Mouse (Mus musculus) CD4-positive, CD25-positive, alpha-beta regulatory T cell, adult 2 months (primary cell): ENCODE measurements around the gene Gpha2.

ENCODE experiments used
- DNase-seq: peaks from one replicate; pipeline ENCODE4 v3.0.0-alpha.2; 2012; ENCODE audit warnings: low read depth, low spot score

The Gpha2 gene

GRCm38 (mm10) chr19:6226135-6226534 lies at the start of gene Gpha2:
Gene Gpha2, plus strand, starts transcription at chr19:6226380.
- no peak for DNase-seq

- DNase-seq: no peak
Measured at GRCm38 (mm10) chr19:6178775-6179174, 47.4 kb upstream of the Gpha2 start.

GRCm38 (mm10) chr19:6181629-6182028 lies 44.6 kb upstream of the Gpha2 start:
- DNase-seq: no peak

GRCm38 (mm10) chr19:6182534-6182933 lies 43.6 kb upstream of the Gpha2 start:
- no peak for DNase-seq

- no peak for DNase-seq
Measured at GRCm38 (mm10) chr19:6184131-6184530, 42.0 kb upstream of the Gpha2 start, which contains the start of gene Majin. Gene Majin, plus strand, starts transcription at chr19:6184388.

DNA sequence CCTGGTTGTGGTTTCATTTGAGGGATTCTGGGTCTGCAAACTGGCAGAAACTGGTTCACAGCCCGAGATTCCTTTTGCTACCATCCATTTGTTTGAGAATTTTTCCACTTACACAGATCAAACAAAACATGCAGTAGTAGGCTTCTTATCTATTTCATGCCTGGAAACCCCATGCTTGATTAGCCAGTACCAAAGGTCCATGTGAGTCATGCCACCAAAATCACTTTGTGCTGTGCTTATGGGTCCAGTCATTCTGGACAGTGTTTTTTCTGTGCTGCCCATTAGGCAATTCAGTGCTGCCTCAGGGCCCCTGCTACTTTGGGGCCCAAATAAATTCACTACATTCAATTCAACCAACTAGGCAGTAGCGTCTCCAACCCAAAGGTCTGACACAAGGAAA lies 21.9 kb upstream of the Gpha2 start:
- DNase-seq: no peak

- no peak for DNase-seq
Measured at GRCm38 (mm10) chr19:6206716-6207115, 19.5 kb upstream of the Gpha2 start.

DNA sequence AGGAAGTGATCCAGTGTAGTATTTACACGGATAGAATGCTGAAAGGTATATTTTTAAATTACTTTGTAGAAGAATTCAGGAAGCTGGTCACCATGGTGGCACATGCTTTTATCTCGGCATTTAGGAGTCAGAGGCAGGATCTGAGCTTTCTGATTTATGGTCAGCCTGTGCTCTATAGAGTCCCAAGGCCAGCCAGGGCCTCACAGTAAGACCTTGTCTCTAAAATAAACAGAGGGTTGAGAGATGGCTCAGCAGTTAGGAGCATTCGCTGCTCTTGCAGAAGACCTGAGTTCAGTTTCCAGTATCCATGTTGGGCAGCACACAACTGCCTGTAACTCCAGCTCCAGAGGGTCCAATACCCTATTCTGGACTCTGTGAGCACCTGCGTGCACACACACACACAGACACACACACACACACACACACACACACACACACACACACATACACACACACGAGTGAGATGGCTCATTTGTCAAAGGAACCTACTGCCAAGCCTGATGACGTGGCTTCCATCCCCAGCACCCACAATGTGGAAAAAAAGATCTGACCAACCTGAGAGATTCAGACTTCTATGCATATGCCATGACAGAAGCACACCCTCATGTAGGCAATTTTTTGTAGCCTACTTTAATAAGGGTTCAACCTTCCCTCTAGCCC lies 10.0 kb upstream of the Gpha2 start:
- DNase-seq: no peak

DNA sequence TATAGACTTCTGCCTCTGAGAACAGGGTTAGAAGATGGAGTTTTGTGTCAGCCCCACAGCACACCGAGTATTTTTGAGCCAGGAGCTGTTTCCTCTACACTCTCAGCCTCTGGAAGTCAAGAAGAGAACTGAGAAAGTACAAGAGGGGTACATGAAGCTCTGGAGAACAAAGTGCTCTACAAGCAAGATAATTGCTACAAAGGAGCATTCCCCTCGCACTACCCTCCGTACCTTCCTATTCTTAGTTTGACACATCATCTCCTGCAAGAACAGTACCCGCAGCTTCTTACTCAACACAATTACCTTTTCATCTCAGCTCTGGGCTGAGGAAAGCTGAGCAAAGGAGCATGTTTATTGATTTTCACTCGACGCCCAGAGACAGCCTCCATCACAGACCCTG lies 7.6 kb upstream of the Gpha2 start:
- DNase-seq: no peak

GRCm38 (mm10) chr19:6226763-6227162 lies 583 bp downstream of the Gpha2 start:
- no peak for DNase-seq

- DNase-seq: no peak
Measured at GRCm38 (mm10) chr19:6227864-6228263, 1.7 kb downstream of the Gpha2 start.

- DNase-seq: no peak
Measured at GRCm38 (mm10) chr19:6230411-6230810, 4.2 kb downstream of the Gpha2 start.

DNA sequence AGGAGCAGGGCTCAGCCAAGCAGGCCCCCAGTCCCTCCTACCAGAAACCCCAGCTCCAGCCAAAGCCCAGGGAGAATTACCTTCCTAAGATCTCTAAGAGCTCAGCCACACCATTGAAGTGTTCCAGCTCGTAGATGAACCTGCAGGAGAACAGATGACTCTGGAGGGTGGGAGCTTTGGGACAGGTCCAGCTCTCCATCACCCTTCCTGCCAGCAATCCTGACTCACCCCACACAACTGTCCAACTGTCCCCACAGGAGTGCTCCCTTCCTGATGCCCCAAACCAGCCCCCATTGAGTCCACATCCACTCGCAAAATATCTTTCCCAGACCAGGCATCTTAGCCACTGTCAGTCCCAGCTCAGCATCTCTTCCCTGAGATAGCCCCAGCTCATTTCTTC lies 4.9 kb downstream of the Gpha2 start:
- DNase-seq: no peak

DNA sequence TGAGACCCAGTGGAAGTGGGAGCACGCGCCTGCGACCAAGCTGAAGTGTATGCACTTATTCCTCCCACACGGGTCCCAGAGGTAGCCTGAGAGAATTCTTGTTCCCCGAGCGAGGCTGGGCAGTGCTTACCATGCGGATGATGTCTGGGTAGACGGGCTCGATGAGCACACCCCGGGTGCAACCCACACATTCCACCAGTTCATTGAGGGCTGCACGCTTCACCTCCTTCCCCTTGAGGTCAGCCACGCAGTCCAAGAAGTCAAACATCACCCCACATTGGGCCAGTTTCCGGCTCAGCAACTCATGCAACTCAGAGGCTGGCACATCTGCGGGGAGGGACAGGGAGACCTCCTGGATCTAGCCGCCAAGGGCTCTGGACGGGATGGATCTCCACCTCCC lies 7.5 kb downstream of the Gpha2 start:
- DNase-seq: no peak

DNA sequence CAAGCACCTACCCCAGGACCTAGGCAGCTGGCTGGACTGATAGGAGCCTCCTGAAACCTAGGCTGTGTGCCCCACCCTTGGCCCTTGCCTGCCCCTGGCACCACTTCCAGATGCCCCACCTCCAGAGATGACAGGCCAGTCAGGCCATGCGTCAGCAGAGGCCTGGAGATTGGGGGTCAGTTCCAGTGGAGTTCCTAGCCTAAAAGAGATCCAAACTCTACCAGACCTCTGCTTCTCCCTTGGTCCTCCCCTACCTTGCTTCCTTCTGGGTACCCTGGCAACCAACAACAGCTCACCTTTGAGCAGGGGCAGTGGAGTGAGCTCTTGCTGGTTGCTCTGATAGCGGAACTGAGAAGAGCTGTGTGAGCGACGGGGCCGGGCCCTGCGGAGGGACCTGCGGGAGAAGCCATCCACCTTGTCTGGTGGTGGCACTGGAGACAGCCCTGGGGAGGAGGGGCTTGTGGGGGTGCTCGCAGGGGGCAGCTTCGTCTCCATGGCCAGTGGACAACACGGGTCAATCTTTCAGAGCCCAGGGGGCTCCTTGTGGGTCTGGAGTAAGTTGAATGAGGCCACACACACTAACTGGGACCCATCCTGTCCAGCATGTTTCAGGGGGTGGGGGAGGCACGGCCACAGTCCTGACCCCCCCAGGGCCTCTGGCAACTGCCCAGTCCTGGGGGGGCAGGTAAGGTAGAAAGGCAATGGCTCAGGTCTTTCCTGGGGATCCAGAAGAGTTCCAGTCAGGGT lies 8.3 kb downstream of the Gpha2 start:
- no peak for DNase-seq

DNA sequence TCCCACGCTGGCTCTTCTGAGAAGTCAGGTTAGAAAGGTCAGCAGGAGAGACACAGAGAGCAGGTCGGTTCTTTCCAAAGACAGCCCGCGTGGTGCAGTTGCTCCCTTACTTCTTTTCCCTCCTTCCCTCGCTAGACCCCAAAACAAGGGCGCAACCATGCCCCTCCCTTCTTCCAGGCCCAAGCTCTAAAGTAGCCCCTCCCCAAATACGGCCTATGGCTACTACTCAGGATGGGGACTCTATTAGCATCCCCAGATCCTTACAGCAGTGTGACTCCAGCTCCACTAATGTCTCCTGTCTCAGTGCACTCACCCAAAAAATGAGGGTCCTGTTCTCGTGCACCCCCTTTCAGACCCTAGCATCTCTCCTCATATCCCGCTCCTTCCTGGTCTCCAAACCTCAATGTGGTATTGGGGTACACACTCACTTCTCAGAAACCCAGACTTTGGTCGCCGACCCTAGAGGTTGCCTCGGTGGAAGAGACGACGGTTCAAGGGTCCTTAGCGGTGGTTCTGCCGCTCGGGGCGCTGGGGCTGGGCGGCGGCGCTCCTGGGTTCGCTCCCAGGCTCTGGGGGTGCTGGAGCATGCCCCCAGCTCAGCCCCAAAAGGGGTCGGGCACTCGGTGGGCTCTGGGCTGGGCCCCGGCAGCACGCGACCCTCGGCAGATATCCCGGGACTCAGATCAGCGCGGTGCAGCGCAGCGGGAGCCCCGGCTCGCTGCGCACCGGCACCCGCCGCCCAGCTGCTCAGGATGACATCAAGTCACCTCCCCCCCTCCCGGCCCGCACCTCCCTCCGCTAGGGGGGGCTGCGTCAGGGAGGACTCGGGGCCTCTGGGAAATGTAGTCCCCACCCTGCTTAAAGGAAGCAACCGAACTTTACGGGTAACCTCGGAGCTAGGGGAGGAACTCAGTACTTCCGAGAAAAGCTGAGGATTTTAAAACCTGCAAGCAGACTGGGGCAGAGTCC lies 9.2 kb downstream of the Gpha2 start, which contains the start of gene Ppp2r5b:
Gene Ppp2r5b, minus strand, starts transcription at position 789 of the 969 bp plus-strand sequence.
- peak; percentile 95 for DNase-seq

DNA sequence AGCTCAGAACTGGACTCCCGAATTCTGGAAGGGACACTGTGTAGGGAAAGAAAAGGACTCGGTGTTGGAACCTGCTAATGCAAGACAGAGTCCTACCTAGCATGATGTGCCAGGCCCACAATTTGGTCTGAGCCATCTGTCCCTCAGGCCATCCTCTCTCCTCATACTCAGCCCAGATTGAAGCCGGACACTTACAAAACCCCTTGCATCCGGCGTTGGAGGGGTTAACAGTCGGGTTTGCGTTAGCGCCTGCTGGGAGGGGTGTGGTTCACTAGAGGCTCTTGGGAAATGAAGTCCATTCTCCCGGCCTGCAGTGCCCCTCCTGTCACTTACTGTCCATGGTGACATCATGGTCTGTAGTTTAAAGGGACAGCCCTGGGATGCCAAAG lies 9.9 kb downstream of the Gpha2 start:
- peak; percentile 87 for DNase-seq

DNA sequence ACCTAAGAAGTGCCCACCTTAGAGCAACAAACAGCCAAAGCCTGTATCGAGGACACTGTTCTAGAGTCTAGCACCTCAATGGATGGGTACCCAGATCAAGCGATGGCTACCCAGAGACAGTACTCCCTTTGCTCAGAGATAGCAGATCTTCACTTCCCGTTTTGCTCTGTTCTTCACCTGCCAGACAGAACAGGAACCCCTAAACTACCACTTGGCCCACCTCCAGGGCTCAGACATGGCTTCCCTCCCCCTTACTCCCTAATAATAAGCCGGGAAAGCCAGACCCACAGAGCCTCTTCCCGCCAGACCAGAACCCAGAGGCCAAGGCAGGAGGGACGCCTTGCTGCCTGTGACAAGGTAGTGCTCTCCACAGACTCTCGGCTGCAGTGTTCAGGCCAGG lies 10.7 kb downstream of the Gpha2 start:
- DNase-seq: no peak

- DNase-seq: no peak
Measured at GRCm38 (mm10) chr19:6238740-6239139, 12.6 kb downstream of the Gpha2 start.

DNA sequence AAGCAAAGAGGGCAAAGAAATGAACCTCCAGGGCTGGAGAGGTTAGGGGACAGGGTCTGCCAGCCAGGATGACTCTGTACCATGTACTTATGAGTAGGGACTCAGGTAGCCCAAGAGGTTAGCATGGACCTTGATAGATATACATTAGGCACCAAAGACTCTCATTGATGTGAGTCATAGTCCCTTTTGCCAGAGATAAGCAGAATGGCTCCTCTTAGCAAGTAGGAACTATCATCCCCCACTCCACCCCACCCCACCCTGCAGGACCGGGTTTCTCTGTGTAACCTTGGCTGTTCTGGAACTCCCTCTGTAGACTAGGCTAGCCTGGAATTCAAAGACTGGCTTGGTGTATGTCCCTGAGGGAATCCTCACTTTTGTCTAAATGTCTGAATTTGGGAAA lies 14.0 kb downstream of the Gpha2 start:
- no peak for DNase-seq

- DNase-seq: no peak
Measured at GRCm38 (mm10) chr19:6240725-6241124, 14.5 kb downstream of the Gpha2 start.
